17 mouse cellular contexts compared by ENCODE assay signal in genomic region chr2:8429652-8430343, GRCm38 (mm10).
"Had no signal": no experiment of that assay in that cellular context is flagged by ENCODE, and none has a peak within 500 bp of the region (broad histone marks: within the 10 kb centered on the region; RNA-seq: fewer than 3 reads in every experiment).

No protein-coding gene starts in this region.

- ATAC-seq: inflammation-experienced regulatory T-cells, adult 6 months; intestine, embryonic 16.5 days had no signal

- DNase-seq: kidney, adult 18-20 months; kidney, adult 9 months; kidney, postnatal 14 days; kidney, postnatal 4 days; left cerebral cortex, postnatal 4 days; lung, adult 2 months; lung, postnatal 14 days; lung, postnatal 4 days; midbrain, embryonic 14.5 days; retina, postnatal 1 day; thymus, adult 18-20 months; thymus, postnatal 36 days had no signal

- H3K4me3 ChIP-seq: limb, embryonic 12.5 days; limb, embryonic 15.5 days had no signal

- H3K9ac ChIP-seq: limb, embryonic 12.5 days; limb, embryonic 15.5 days had no signal

- H3K27me3 ChIP-seq: limb, embryonic 12.5 days; limb, embryonic 15.5 days had no signal

- H3K9me3 ChIP-seq: limb, embryonic 12.5 days; limb, embryonic 15.5 days had no signal

- H3K27ac ChIP-seq: limb, embryonic 12.5 days; limb, embryonic 15.5 days had no signal

- H3K4me2 ChIP-seq: limb, embryonic 12.5 days; limb, embryonic 15.5 days; midbrain, embryonic 11.5 days had no signal

- H3K4me1 ChIP-seq: limb, embryonic 12.5 days; limb, embryonic 15.5 days had no signal

- H3K36me3 ChIP-seq: limb, embryonic 12.5 days; limb, embryonic 15.5 days had no signal
